Mouse (Mus musculus): ENCODE results near the gene Zfp706. TPM values are rescaled to one million over a fixed set of nuclear protein-coding genes. Genes with fewer than 3 reads are reported as not detected.
A peak's percentile ranks its signal among the peaks of the same experiment; 100 is the strongest.
"Not testable (repeated sequence)": the region's sequence is repeated elsewhere in the genome, so short reads cannot be mapped to it uniquely, and the experiment has no call there.

The Zfp706 gene
- total RNA-seq, 2 experiments from 2014 or later = 262 to 279 TPM

DNA sequence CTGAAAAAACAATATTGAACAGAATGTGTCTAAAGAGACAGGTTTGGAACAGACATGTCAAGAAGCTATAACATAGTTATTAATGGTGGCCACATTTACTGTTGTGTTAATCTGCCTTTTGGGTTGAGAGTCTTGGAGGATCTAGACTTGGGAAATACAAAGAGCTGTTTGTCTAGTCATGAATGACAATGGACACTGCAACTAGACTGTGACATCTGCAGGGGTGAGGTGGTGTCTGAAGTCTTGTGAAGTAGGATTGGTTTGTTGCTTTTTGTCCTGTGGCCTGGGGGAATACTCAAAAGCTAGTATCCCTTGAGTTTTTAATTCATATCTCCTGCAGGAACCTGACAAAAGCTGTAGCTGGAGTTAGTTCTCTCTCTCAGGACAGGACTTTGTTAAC lies 973 bp upstream of the Zfp706 start:
- DNase-seq = no peak

DNA sequence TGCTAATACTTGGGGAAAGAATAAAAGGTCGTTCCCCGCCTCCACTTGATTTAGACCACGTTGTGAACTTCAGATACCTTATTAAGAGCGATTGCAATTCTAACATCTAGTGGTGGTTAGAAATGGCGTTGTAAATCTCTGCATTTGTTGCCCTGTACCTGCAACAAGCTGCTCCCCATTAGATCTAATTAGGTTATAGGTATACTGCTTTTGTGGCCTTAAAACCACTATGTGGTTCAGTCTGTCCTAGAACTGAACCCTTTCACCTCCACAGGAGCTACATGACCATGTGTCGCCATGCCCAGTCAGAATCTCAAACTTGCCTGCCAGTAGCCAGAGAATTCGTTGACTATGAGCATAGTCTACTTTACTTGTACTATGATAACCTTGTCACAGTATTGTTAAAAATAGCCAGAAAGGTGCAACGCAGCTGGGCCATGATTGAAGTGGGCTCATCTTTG lies 416 bp upstream of the Zfp706 start:
- no peak for DNase-seq

DNA sequence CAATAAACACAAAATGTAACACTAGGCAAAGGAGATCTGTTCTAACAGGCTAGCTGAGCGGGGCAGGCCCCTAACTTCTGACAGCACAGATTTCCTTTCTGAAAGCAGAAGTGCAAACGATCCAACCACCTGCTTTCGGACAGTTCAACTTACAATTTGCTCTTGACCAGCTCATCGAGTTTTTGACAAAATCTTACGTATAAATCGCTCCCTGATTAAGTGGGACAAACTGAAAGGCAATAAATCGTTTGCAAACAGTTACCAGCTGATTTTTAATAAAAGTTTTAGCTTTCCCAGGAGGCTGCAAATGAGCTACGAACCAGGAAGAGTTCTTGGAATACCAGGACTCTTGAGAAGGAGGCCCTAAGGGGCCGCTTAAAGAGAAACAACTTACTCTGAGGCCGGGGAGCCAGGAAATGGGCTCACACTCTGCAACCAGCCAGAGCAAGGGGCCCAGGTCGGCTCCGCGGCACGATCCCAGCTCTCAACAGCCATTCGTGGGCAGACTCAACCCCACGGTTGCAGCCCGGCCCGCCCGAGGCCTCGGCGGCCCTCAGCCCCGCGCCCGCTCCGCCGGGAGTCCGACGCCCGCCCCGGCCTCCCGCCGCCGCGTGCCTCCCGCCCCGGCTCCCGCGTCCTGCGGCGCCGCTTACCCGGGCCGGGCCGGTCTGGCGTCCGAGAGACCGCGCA lies 953 bp downstream of the Zfp706 start:
- no peak for DNase-seq

DNA sequence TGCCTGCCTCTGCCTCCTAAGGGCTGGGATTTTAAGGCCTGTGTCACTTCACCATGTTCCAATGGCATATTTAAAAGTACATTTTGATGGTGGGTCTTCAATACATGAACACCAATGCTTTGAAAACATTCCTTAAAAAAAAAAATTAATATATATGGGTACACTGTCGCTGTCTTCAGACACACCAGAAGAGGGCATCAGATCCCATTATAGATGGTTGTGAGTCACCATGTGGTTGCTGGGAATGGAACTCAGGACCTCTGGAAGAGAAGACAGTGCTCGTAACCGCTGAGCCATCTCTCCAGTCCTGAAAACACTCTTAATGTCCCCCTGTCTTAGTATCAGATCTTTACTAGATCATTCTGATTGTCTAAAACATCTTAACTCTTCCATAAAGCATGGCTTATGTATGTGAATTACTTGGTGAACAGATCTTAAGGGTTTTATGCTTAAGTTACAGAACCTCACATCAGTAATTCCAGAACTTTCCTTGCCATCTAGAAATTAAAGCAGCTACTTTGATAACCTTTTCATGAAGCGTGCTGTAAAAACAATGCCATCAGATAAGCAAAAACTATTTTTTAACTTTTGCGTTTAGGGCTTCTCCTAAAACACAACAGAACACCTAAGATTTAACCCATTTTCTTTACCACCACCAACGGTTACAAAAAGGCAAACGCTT lies 1.6 kb downstream of the Zfp706 start:
- no peak for DNase-seq

DNA sequence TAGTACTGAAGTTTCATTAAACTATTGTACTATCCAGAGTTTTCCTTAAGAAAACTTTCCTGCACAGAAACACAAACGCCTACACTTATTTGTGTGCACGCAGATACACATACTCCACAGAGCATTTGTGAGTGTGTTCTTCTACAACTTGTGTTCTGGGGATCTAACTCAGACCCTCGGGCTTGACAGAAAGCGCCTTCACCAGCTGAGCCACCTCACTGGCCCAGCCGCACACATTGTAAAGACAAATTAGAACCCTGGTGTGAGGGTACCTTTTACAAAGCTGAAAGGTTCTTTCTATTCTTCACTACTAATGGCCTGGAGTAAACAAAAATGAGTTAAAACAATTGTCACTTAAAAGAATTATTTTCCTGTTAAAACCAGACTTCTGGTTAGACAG lies 2.7 kb downstream of the Zfp706 start:
- no peak for DNase-seq

DNA sequence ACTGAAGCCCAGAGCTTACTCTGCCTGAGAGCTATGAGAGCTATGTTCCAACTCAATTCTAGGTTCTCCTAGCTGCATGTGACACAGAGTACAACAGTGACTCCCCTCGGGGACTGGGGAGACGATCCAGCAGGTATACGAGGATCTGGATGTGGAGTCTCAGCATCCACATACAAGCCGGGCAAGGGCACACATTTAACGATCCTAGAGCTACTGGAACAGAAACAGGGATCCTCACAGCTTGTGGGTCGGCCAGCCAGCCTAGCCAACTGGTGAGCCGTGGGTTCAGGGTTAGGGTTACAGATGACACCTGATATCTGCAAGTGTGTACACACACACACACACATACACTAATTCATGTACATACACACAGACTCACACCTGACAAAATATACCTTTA lies 5.3 kb downstream of the Zfp706 start:
- no peak for DNase-seq

DNA sequence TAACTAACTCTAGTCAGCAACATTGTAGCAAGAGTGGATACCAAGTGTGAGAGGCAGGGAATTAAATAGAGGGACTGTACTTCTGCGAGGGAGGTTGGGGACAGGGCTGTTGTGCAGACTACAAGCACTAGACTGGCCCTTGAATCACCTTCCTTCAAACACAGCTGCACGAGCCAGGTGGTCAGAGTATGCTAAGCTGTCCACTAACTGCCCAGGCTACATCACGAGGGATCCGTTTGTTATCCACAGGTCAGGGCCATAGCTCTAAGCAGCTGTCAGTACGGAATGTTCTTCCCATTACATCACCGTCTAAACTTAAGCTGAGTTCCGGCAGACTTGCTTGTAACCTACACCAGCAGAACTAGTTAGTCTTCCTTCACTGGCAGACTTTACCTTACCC lies 8.0 kb downstream of the Zfp706 start:
- not testable (repeated sequence) for DNase-seq

DNA sequence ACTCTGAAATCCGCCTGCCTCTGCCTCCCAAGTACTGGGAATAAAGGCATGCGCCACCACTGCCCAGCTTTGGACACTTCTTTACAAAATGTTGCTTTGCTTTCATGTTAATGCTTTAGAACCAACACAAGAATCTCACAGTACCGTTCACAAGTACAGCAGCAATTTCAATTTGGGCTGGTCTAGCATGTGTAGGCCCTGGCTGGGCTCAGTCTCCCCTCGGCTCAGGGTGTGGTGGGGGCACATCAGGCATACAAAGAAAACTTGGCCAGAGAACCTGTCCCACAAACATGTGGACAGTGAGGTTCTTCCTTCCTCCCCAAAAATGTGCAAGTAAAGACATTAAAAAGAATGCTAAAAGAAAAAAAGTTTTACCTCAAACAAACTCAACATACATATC lies 12.4 kb downstream of the Zfp706 start:
- DNase-seq = no peak

DNA sequence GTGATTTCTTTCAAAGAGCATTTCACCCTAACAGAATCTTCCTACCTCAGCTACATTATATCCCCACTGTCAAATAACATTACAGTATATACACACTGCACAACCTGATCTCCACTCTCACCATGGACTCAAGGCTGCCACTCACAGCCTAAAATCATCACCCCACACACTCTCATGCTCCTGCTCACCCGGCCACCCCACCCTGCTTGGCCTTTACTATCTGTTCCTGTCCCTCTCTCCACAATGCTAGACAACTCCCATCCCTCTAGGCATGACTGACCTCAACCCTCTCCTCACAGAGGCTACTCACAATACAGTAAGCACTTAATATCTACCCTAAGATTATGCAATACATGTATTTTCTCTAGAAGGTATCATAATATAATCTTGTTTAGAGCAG lies 12.9 kb downstream of the Zfp706 start:
- no peak for DNase-seq

DNA sequence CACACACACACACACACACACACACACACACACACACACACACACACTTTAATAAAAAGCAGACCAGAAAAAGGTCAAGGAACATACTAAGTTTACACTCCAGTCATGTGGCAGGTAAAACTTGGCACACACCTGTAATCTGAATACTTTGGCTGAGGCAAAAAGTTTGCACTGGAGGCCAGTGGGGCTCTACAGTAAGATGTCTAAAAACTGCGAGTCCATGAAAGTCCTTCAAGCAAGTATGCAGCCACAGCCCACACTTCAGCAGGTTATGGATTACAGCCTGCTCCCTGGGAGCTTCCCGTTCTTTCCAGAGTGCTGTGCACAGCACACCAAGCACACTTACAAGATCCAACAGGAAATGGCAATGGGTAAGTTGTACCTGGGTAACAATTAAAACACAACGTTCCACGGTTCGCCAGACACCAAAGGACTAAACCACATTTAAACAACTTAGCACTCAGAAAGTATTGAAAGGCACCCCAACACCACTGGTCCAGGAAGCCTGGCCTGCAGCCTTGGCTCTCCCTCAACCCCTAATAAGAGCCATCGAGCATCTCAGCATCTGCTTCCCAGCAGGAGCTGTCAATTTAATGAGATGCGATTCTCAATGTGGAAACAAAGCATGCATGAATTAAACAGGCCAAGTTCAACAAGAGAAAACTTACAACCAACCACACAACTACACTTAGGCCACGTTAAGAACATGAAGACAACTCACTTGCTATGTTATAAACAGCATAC lies 14.0 kb downstream of the Zfp706 start:
- DNase-seq = no peak

DNA sequence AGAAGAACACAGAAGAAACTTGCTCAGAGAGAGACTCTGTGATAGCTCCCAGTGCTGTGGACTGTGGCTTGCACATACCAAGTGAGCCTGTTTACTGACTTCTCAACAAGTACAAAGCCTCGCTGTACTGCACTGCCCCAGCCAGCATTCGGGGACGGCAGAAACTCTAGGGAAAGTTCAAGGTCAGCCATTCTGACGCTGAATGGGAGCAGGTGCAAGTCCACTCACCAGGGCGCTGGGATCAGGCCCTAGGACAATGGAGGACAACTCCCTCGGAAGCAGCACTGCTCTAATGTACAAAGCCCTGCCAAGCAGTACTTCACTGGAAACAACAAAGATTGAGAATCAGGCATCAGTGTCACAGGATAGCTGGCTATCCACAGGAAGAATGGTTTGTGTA lies 16.2 kb downstream of the Zfp706 start:
- DNase-seq = no peak

DNA sequence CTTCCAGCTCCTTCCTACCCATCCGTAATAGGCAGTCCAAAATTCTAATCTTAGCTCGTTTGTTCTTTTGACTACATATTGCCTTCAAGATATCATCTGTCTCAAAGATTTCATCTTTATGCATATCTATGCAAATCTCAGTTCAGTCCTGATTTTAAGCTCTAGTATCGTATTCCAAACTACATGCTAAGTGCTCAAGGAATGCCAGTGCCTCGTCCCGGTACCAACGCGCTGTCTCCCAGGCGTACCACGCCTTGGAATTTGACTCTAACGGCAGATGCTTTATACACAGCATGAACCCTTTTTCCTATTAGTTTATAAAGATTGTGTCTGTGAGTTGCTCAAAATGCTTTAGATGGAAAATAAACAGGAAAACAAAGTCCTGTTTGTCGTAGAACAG lies 17.7 kb downstream of the Zfp706 start:
- no peak for DNase-seq

DNA sequence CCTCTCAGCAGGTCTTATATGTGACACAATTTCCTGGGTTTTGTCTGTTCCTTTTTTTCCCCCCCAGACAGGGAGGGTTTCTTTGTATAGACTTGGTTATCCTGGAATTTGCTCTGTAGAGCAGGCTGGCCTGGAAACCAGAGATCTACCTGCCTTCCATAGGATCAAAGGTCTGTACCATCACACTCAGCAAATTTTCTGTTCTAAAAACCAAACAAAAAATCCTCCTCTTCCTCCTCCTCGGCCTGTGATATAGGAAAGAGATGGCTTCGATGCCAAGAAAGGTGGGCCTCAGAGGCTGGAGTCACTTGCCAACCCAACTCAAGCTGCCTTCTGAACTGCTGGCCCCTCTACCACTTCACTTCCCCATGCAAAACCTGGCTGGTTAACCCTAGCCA lies 18.9 kb downstream of the Zfp706 start:
- DNase-seq = no peak

DNA sequence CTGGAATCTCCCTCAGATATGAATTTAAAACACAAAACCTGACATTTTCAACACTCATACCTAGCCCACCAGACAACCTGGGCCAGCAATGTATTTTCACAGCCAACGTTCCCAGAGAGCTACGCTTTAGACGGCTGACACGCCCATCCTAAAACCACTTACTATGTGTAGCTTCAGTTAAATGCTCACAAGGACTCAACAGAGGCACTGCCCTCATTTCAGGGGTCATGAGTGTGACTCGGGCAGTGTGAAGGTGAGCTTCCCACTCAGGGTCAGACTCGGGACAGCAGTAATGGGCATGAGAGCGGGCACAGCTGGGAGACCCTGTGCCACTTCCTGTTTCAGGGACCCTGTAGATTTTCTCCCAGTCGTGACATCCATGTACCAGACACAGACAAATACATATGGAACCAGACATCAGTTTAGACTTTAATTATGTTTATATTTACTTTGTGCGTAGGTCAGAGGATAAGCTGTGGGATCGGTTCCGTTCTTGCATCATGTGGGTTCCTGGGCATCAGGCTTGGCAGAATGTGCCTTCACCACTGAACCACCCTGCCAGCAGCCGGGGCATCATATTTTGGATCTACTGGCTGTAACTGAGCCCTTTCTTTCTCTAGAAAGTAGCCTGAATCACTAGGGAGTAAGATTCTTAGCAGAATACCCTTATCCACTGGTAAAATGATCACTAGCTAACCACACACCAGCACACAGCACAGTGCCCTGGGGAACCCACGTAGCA lies 19.4 kb downstream of the Zfp706 start:
- no peak for DNase-seq

DNA sequence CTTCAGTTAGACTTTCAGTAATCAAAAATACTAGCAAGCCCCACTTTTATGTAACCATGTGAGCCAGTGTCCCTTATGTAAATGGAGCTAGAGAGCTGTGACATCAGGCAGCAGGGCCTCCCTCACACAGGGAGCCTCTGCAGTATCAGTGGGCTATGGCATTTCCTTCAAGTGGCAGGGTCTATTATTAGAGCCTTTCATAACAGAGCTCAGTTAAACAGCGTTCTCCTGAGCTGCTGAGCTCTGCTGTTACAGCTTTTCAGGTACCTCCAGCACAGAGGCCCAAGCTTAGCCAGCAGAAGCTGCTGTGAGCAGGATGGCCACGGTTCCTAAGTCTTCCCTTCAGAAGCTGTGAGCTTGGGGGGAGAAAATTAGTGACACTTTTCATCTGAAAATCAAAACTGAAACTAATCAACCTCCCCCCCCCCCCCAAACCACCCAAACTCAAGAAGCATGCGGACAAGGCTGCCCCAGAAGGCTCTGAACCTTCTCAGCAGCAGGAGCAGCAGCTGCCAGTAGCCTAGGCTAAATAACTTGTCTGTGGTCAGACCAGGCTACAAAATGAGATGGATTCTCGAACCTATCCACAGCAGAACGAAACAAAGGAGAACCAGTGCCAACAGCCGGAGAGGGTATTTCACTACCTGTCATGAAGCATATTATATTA lies 20.2 kb downstream of the Zfp706 start:
- peak in 1 of 2 experiments; percentile 16 for DNase-seq

DNA sequence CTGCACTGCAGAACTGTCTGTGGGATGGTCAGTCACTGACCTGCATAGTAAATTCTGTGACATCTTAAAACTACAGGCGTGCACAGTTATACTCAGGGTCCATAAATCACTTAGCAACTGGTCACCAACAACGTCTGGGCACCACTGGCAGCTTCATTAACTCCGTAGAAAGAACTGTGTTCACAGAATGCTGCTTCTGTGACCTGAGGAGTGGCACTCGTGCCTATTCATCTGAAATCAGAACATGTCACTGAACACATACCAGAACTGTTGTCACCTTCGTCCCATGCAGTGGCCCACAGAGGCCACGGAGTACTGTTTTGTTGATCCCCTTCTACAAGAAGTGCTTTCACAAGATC lies 22.0 kb downstream of the Zfp706 start:
- DNase-seq = no peak

DNA sequence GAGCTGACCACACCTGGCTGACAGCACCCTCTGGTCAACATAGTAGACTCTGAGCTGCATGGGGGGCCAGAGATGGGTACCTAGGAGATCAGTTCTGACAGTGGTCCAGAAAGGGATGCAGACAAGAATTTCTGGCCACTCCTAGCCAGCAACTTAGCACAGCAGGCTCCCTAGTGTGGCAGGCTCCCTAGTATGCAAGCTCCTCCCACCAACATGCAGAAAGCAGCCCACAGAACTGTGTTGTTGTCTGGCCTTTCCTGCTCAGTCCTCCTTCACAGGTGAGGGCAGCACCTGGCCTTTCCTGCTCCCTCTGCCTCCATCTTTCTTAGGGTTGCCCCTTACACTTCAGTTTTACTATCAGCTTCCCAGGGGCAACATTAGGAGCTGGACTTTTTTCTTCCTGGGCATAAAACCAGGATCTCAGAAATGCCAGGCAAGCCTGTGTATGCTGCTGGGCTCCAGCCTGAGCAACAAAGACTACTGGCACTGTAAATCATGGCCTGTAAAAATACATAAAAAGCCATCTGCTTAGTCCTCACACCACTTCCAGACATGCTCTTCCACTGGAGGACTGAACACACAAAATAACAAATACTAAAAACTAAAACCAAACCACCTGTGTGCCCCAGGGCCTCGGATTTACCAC lies 22.5 kb downstream of the Zfp706 start:
- no peak for DNase-seq

DNA sequence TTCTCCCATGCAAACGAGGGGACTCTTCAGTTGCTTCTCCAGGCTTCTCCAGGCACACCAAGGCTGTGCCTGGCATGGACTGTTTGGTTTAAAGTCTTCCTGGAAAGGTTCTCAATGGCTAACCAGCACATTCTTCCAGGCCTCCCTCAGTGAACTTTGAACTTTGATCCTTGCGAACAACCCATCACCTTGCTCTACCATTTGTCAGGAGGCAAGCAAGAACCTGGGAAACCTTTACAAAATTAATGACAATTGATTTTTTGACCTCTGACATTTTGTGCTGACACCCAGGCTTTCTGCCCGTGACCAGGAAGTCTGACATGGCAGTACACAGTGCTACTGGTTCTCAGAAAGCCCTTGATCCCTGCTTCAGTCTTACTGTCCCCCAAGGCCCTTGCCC lies 24.1 kb downstream of the Zfp706 start:
- DNase-seq = no peak

DNA sequence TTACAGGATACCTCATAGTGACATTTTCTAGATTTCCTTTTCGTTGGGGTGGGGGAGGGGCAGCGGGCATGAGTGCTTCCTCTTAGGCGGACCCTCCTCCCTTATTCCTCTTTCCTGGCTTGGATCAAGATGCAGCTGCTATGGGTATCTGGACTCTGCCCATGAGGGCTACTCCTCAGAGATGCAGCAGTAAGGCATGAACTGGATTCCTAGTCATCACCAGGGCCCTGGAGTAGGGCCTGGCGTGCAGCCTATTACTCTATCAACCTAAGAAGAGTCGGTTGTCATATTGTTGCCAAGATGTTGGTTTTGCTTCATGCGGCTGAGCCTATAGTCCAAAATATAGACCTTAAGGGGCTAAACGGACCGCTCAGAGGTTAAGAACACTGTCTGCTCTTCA lies 27.3 kb downstream of the Zfp706 start:
- DNase-seq = no peak

DNA sequence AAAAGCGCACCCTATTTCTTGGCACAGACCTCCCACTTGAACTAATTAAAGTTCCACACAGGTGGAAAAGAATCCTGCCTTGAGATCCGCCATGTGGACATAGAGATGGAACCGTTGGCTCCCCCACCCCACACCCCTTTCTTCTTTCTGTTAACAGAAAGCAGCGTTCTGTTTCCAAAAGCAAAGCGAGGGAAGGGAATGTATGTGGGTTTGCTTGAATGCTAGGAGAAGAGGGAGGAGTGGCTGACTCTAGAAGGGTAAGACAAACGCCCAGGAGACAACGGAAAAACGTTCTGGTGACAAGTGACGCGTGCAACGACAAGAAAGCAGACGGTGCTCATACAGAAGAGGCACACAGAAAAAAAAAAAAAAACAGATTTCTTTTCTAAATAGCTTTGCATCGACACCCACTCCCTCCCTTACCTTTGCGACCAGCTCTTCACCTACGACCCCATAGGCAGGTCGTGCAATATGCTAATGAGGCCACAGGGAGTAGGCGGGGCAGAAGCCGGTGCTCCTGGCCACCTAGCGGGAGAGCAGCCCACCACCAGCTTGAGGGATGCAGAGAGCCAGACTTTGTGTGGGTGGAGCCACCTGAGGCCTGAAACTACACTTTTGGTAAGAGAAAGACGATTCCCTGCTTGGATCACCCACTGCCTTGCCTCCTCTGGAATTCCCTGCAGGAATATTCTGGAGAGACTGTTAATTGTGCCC lies 27.9 kb downstream of the Zfp706 start:
- peak; percentile 56 for DNase-seq

DNA sequence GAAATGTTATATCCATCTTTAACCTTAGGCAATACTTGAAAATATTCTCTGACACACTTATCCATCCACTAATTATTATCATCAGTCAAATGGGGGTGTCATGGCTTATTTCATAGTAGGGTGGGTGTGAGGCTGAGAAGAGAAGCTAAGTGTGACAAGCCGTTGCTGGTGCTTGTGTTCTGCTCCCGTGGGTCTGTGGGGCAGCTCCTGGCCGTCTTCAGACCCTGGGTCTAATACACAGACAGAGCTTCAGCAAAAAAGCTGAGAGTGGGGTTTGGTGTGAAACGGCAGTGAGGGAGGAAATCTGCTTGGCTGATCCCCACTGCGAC lies 28.4 kb downstream of the Zfp706 start:
- DNase-seq = no peak

Data from layer of hippocampus, postnatal 36 days (tissue).